Mouse (Mus musculus) frontal cortex, postnatal 25 days (tissue): ENCODE measurements at regions not wholly inside any gene's neighbourhood (a gene's known extent, or its start where the extent isn't known, plus 50 kb on each side); places are given as distances from the start of the nearest gene placed in this dataset.
A peak's percentile ranks its signal among the peaks of the same experiment; 100 is the strongest.

Experiments used
- DNase-seq, 2 experiments: peaks; one replicate each; pipeline ENCODE4 v3.0.0; 2022; ENCODE audit warnings: low spot score in 2 of 2

GRCm38 (mm10) chr16:95196141-95196540 is 61.2 kb upstream of the Kcnj15 start:
- DNase-seq, result no peak

- DNase-seq, result peak; percentile 45 to 59
Measured at GRCm38 (mm10) chr16:95196622-95197021, 60.7 kb upstream of the Kcnj15 start.

- no peak for DNase-seq
Measured at GRCm38 (mm10) chr16:95198795-95199563, 58.4 kb upstream of the Kcnj15 start.

GRCm38 (mm10) chr16:95202126-95202883 is 55.1 kb upstream of the Kcnj15 start:
- no peak for DNase-seq

- DNase-seq, result no peak
Measured at GRCm38 (mm10) chr16:95203026-95203425, 54.3 kb upstream of the Kcnj15 start.

- no peak for DNase-seq
Measured at GRCm38 (mm10) chr16:95203790-95204189, 53.6 kb upstream of the Kcnj15 start.

- DNase-seq, result no peak
Measured at GRCm38 (mm10) chr16:95204507-95204906, 52.9 kb upstream of the Kcnj15 start.

- no peak for DNase-seq
Measured at GRCm38 (mm10) chr16:95206445-95206844, 50.9 kb upstream of the Kcnj15 start.

GRCm38 (mm10) chr16:95207547-95207946 is 49.8 kb upstream of the Kcnj15 start:
- DNase-seq, result no peak
